Mouse (Mus musculus) stomach, postnatal 0 days (tissue): Measurements from ENCODE around the gene Bcl2l1.

ENCODE experiments used
- CTCF ChIP-seq: IDR thresholded peaks from 2 replicates; pipeline ENCODE4 v1.5.1; 2016; ENCODE audit warnings: antibody characterized with exemption, low read depth, mild to moderate bottlenecking, moderate library complexity
- EP300 ChIP-seq: optimal IDR thresholded peaks from 2 replicates; pipeline ENCODE3; 2016; ENCODE audit warnings: antibody characterized with exemption

DNA sequence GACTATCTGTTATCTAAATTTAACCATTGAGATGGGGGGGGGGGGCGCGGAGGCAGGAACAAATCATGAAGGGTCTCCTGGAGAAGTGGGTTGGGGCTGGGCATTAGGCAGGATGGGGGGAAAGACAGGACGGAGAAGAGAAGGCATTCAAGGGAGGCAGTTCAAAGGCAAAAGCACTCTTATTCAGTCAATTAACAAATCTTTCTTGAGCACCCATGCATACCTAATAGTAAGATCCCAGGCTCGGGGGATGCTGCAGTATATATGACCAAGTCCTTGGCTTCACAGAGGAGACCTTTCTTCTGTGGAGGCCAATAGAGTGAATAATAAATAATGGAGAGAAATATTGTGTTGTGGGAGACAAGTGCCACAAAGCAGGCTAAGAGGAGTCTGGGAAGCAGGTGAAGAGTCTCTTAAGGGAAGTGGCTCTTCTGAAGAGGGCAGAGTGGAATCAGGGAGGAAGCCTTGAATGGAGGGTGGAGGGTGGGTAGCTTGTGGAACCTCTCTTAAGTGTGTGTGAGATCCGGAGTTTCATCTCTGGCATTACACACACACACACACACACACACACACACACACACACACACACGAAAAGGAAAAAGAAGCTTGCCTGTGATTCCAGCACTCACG, 66.4 kb downstream of the Bcl2l1 start:
- TF ChIP-seq EP300 (no peak), CTCF (no peak)
